Mouse (Mus musculus) 416B (cell line): ENCODE results near the gene 4930453N24Rik.

Source experiments
- DNase-seq: peaks from one replicate; pipeline ENCODE4 v3.0.0; 2011; ENCODE audit warnings: low read depth

Gene 4930453N24Rik

GRCm38 (mm10) chr16:64770521-64771430 lies at the start of gene 4930453N24Rik:
Gene 4930453N24Rik, minus strand, starts transcription at chr16:64771161.
- DNase-seq = peak; percentile 95

- no peak for DNase-seq
These were observed 46.3 kb upstream of the 4930453N24Rik start for GRCm38 (mm10) chr16:64817094-64817765.

GRCm38 (mm10) chr16:64803041-64803440 lies 32.1 kb upstream of the 4930453N24Rik start:
- no peak for DNase-seq

GRCm38 (mm10) chr16:64801638-64802037 lies 30.7 kb upstream of the 4930453N24Rik start:
- peak; percentile 83 for DNase-seq

- DNase-seq = no peak
These were observed 29.4 kb upstream of the 4930453N24Rik start for GRCm38 (mm10) chr16:64800393-64800792.

GRCm38 (mm10) chr16:64794802-64795201 lies 23.8 kb upstream of the 4930453N24Rik start:
- peak; percentile 57 for DNase-seq

GRCm38 (mm10) chr16:64789706-64790105 lies 18.7 kb upstream of the 4930453N24Rik start:
- DNase-seq = peak; percentile 49

GRCm38 (mm10) chr16:64775516-64775915 lies 4.6 kb upstream of the 4930453N24Rik start:
- DNase-seq = no peak

GRCm38 (mm10) chr16:64771431-64771818 lies 464 bp upstream of the 4930453N24Rik start:
- DNase-seq = no peak

GRCm38 (mm10) chr16:64766696-64767300 lies 4.2 kb downstream of the 4930453N24Rik start:
- DNase-seq = no peak

DNA sequence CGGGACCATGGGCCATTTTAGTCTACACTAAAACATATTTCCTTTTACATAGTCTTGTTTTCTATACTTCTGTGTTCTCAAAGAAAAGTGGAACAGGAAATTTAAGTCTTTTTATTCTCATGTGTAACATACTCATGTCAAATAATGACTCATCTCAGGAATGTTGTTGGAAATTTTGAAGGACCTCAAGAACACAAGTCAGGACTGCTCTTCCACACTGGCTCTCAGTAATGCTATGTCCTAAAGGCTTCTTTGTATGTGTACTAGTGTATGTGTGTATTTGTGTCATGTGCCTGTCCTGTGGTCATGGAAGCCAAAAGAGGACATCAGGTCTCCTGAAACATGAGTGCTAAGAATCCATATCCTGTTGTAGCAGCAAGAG lies 11.7 kb downstream of the 4930453N24Rik start:
- no peak for DNase-seq

GRCm38 (mm10) chr16:64758561-64759244 lies 12.3 kb downstream of the 4930453N24Rik start:
- DNase-seq = peak; percentile 98

GRCm38 (mm10) chr16:64757666-64758400 lies 13.1 kb downstream of the 4930453N24Rik start:
- DNase-seq = peak; percentile 80

GRCm38 (mm10) chr16:64756321-64756720 lies 14.6 kb downstream of the 4930453N24Rik start:
- peak; percentile 76 for DNase-seq

- DNase-seq = peak; percentile 86
These were observed 16.2 kb downstream of the 4930453N24Rik start for GRCm38 (mm10) chr16:64754743-64755139.

- no peak for DNase-seq
These were observed 16.8 kb downstream of the 4930453N24Rik start for GRCm38 (mm10) chr16:64753990-64754742.

GRCm38 (mm10) chr16:64748237-64748636 lies 22.7 kb downstream of the 4930453N24Rik start:
- DNase-seq = peak; percentile 82

GRCm38 (mm10) chr16:64745089-64745488 lies 25.9 kb downstream of the 4930453N24Rik start:
- no peak for DNase-seq

- DNase-seq = no peak
These were observed 33.7 kb downstream of the 4930453N24Rik start for GRCm38 (mm10) chr16:64737289-64737688.

DNA sequence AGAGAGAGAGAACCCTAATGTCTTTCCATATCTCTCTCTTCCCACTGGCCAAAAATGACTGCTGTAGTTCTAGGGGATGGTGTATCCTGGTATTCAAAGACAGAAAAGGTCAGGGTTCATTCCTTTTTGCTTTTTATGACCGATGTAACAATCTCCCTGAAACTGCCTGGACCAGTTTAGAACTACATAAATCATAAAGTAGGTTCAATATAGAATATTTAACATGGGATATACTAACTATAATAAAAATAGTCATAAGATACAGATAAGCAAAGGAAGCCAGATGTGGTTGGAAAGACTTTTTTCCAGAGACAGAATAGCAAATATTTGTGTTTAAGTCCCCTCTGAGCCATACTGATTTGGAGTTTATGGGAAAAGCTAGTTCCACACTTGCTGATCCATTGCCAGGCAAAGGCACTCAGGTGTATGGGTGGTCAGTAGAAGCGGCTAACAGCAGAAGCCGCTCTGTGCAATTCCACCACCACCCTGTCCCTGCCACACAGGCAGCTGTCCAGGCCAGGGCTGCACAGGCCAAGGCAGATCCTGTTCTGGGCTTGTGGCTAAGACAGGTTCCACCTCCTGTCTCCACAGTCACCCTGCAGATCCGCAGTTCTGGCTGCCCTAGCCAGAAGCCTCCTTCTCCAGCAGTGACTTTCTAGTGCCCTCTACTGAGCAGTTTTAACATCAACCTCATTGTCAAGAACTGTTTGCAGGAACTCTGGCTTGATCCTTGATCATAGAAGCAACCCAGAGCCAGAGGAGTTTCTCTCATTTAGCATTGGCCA lies 47.5 kb downstream of the 4930453N24Rik start:
- peak; percentile 77 for DNase-seq
